Mouse (Mus musculus) CH12.LX (cell line): ENCODE measurements at regions not wholly inside any gene's neighbourhood (a gene's known extent, or its start where the extent isn't known, plus 50 kb on each side); places are given as distances from the start of the nearest gene placed in this dataset.

ENCODE experiments used
- DNase-seq: peaks from one replicate; pipeline ENCODE4 v3.0.0-alpha.2; 2013; ENCODE audit errors: extremely low read depth
- H3K27ac ChIP-seq: 2 replicates; pipeline ENCODE4 v1.5.1; 2012; ENCODE audit warnings: low read depth, mild to moderate bottlenecking, control low read depth, moderate library complexity; ENCODE audit not compliant: insufficient read depth
- H3K27me3 ChIP-seq: replicated peaks from 2 replicates; pipeline ENCODE3; 2012; ENCODE audit warnings: inconsistent platforms
- H3K36me3 ChIP-seq, 2 experiments: replicated peaks in 1 of 2; 2 replicates each; pipeline versions ENCODE3 to v1.6.1; 2012; ENCODE audit warnings: inconsistent platforms in 1 of 2, low read length in 1 of 2, mild to moderate bottlenecking in 1 of 2, mixed read lengths in 1 of 2, moderate library complexity in 1 of 2; ENCODE audit not compliant: control insufficient read depth in 1 of 2, insufficient read depth in 1 of 2
- H3K4me1 ChIP-seq, 2 experiments: 2 replicates each; pipeline ENCODE4 v1.6.1; 2012; ENCODE audit warnings: inconsistent platforms in 1 of 2, moderate library complexity in 1 of 2; ENCODE audit not compliant: insufficient read depth in 2 of 2, control insufficient read depth in 1 of 2
- H3K4me2 ChIP-seq: 2 replicates; pipeline ENCODE4 v1.6.1; 2012; ENCODE audit warnings: low read depth, mild to moderate bottlenecking, control low read depth; ENCODE audit not compliant: poor library complexity, insufficient read depth, severe bottlenecking
- H3K4me3 ChIP-seq, 3 experiments: fragments of 150-350 bp in 1 of 3; sonication (generic) in 1 of 3; replicated peaks in 1 of 3; 2 replicates each; pipeline versions ENCODE3 to v1.5.1; 2011 to 2012; ENCODE audit warnings: low read depth in 2 of 3, low read length in 2 of 3, mild to moderate bottlenecking in 2 of 3, moderate library complexity in 2 of 3, control low read depth in 1 of 3, improper control_type of control experiment in 1 of 3, inconsistent platforms in 1 of 3, mixed read lengths in 1 of 3; ENCODE audit not compliant: poor library complexity in 1 of 3
- H3K79me2 ChIP-seq: replicated peaks from 2 replicates; pipeline ENCODE4 v1.6.1; 2012; ENCODE audit warnings: mild to moderate bottlenecking, moderate library complexity; ENCODE audit not compliant: control insufficient read depth, poor library complexity, insufficient read depth, severe bottlenecking; ENCODE audit errors: extremely low read depth
- H3K9ac ChIP-seq: 2 replicates; pipeline ENCODE4 v1.6.1; 2012; ENCODE audit warnings: low read depth, mild to moderate bottlenecking, control low read depth, moderate library complexity; ENCODE audit not compliant: insufficient read depth
- H3K9me3 ChIP-seq: replicated peaks from 2 replicates; pipeline ENCODE3; 2012; ENCODE audit warnings: low read length, inconsistent platforms, mixed read lengths
- CHD1 ChIP-seq: IDR thresholded peaks from 2 replicates; pipeline ENCODE4 v1.6.1; 2012; ENCODE audit warnings: low read depth, low read length, improper control_type of control experiment, inconsistent platforms
- CTCF ChIP-seq, 2 experiments: IDR thresholded peaks in 1 of 2; conservative IDR thresholded peaks in 1 of 2; 2 replicates each; pipeline ENCODE4 v1.5.1; 2011 to 2012; ENCODE audit warnings: low read depth in 2 of 2, low read length in 2 of 2, improper control_type of control experiment in 1 of 2, inconsistent platforms in 1 of 2, mild to moderate bottlenecking in 1 of 2, moderate library complexity in 1 of 2
- ELF1 ChIP-seq: IDR thresholded peaks from 2 replicates; pipeline ENCODE4 v1.6.1; 2014; ENCODE audit warnings: low read depth, mild to moderate bottlenecking, inconsistent platforms, low read length, improper control_type of control experiment
- ETS1 ChIP-seq: conservative IDR thresholded peaks from 2 replicates; pipeline ENCODE4 v1.6.1; 2012; ENCODE audit warnings: low read depth, mild to moderate bottlenecking, inconsistent platforms, low read length, improper control_type of control experiment, moderate library complexity
- HCFC1 ChIP-seq: IDR thresholded peaks from 2 replicates; pipeline ENCODE4 v1.6.1; 2012; ENCODE audit warnings: low read depth, mild to moderate bottlenecking, inconsistent platforms, low read length, improper control_type of control experiment
- JUND ChIP-seq: conservative IDR thresholded peaks from 2 replicates; pipeline ENCODE4 v1.6.1; 2011; ENCODE audit warnings: low read depth, low read length, improper control_type of control experiment
- MAFK ChIP-seq: IDR thresholded peaks from 2 replicates; pipeline ENCODE4 v1.6.1; 2011; ENCODE audit warnings: low read length, improper control_type of control experiment; ENCODE audit not compliant: insufficient replicate concordance
- MAX ChIP-seq: IDR thresholded peaks from 2 replicates; pipeline ENCODE4 v1.6.1; 2011; ENCODE audit warnings: low read length, improper control_type of control experiment
- NRF1 ChIP-seq: IDR thresholded peaks from 2 replicates; pipeline ENCODE4 v1.6.1; 2014; ENCODE audit warnings: low read depth, mild to moderate bottlenecking, inconsistent platforms, low read length, improper control_type of control experiment, moderate library complexity
- POLR2A ChIP-seq: IDR thresholded peaks from 2 replicates; pipeline ENCODE4 v1.6.1; 2011; ENCODE audit warnings: low read depth, mild to moderate bottlenecking, improper control_type of control experiment, low read length
- POLR2AphosphoS2 ChIP-seq: IDR thresholded peaks from 2 replicates; pipeline ENCODE4 v1.6.1; 2011; ENCODE audit warnings: low read depth, low read length, improper control_type of control experiment
- SIN3A ChIP-seq: IDR thresholded peaks from 2 replicates; pipeline ENCODE4 v1.6.1; 2012; ENCODE audit warnings: low read length, improper control_type of control experiment, inconsistent platforms
- UBTF ChIP-seq: IDR thresholded peaks from 2 replicates; pipeline ENCODE4 v1.6.1; 2012; ENCODE audit warnings: low read depth, mild to moderate bottlenecking, inconsistent platforms, low read length, improper control_type of control experiment, moderate library complexity
- USF1 ChIP-seq: IDR thresholded peaks from 2 replicates; pipeline ENCODE4 v1.6.1; 2014; ENCODE audit warnings: low read depth, mild to moderate bottlenecking, inconsistent platforms, low read length, improper control_type of control experiment
- ZMIZ1 ChIP-seq: IDR thresholded peaks from 2 replicates; pipeline ENCODE4 v1.6.1; 2012; ENCODE audit warnings: low read depth, mild to moderate bottlenecking, inconsistent platforms, low read length, improper control_type of control experiment
- ZNF384 ChIP-seq: IDR thresholded peaks from 2 replicates; pipeline ENCODE4 v1.6.1; 2012; ENCODE audit warnings: low read depth, low read length, improper control_type of control experiment, inconsistent platforms
- dilution Hi-C: fragments of 300-500 bp; cut with MboI; formaldehyde crosslinking; loops from 2 replicates; pipeline ENCODE4 v1.14.3; 2020; ENCODE audit warnings: low sequenced_read_pairs; ENCODE audit not compliant: extremely low pct_unique_long_range_greater_than_20kb, extremely low pct_ligation_motif_present
- in situ Hi-C: fragments of 300-500 bp; cut with MboI; formaldehyde crosslinking; loops from 3 replicates; pipeline ENCODE4 v1.14.3; 2019; ENCODE audit warnings: low sequenced_read_pairs, low pct_ligation_motif_present, low pct_unique_long_range_greater_than_20kb, mixed read lengths

- dilution Hi-C loops: no loop called here
- Histone ChIP-seq H3K9ac (no peak overlapping the region), H3K27ac (no peak overlapping the region), H3K4me1 (no peaks in the 10 kb centered on the region), H3K4me3 (no peak overlapping the region), H3K4me2 (no peak overlapping the region), H3K9me3 (peaks cover 7% of the 10 kb centered on the region), H3K27me3 (no peaks in the 10 kb centered on the region), H3K36me3 (no peaks in the 10 kb centered on the region), H3K79me2 (no peaks in the 10 kb centered on the region)
- in situ Hi-C loops: no loop called here
- no peak for DNase-seq
- no peak for TF ChIP-seq CHD1
- TF ChIP-seq JUND: no peak
- no peak for TF ChIP-seq ETS1
- TF ChIP-seq POLR2A: no peak
- no peak for TF ChIP-seq ZNF384
- TF ChIP-seq MAX: no peak
- TF ChIP-seq USF1: no peak
These were observed 360.0 kb downstream of the Fscb start for GRCm38 (mm10) chr12:64114476-64114875.

DNA sequence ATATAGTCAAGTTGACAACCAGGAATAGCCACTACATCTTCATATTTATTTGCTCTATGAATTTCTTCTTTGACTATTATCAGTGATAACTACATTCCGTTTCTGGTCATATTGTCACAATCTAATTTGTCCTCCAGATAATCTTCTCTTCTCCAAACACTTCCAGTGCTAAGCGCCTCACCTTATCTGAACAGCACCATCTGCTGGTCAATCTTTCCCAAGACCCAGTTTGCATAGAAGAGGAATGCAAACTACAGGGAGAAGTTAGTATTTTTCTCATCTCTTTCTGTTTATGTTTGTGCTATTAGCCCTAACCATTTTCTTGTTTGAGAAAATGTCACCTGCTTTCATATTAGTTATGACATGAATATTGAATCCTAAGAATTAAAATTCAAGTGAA, 370.3 kb downstream of the Fscb start:
- H3K36me3 ChIP-seq: no peaks in the 10 kb centered on the region
- TF ChIP-seq NRF1 (no peak), CTCF (conservative IDR thresholded peaks at IDR 0.05 in 1 of 2, IDR thresholded peaks at IDR 0.05 in 1 of 2; ENCODE audit: low read depth in 2 of 2, low read length in 2 of 2) (peak in 1 of 2 experiments; percentile 22; a peak in 1 of 4 replicates)
- peaks cover 11% of the 10 kb centered on the region for H3K9me3 ChIP-seq
- dilution Hi-C loops: no loop called here
- no peak overlapping the region for H3K4me2 ChIP-seq
- H3K4me1 ChIP-seq: no peaks in the 10 kb centered on the region
- no peak overlapping the region for H3K4me3 ChIP-seq
- in situ Hi-C loops: no loop called here
- no peaks in the 10 kb centered on the region for H3K27me3 ChIP-seq
- no peak overlapping the region for H3K27ac ChIP-seq
- no peak for DNase-seq
- no peak overlapping the region for H3K9ac ChIP-seq
- no peaks in the 10 kb centered on the region for H3K79me2 ChIP-seq

DNA sequence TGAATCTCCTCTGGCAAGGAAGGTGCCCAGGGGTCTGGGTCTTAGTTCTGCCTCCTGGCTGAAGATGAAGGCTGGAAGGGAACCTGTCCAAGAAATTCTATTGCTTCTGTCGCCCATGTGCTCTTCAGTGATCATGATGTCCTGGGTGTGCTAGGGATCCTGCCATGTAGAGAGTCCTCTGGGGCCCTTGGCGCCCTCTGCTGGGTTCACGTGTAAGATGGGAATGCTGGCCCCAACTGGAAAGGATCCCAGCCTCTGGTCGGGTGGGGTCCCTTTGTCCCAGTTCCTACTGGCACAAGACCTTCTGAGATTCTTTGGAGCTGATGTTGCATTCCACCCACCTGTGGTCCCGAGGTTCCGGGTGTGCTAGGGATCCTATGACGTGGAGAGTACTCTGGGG, 397.7 kb downstream of the Fscb start:
- TF ChIP-seq HCFC1 (no peak), CTCF (conservative IDR thresholded peaks at IDR 0.05 in 1 of 2, IDR thresholded peaks at IDR 0.05 in 1 of 2; ENCODE audit: low read depth in 2 of 2, low read length in 2 of 2) (no peak), ELF1 (no peak), USF1 (no peak), MAFK (no peak), ZMIZ1 (no peak), UBTF (no peak), POLR2AphosphoS2 (no peak), JUND (no peak), SIN3A (no peak)
- Histone ChIP-seq H3K79me2 (no peaks in the 10 kb centered on the region), H3K27ac (no peak overlapping the region), H3K9ac (no peak overlapping the region), H3K4me1 (no peaks in the 10 kb centered on the region), H3K36me3 (no peaks in the 10 kb centered on the region), H3K4me3 (no peak overlapping the region), H3K27me3 (no peaks in the 10 kb centered on the region), H3K9me3 (peaks cover 11% of the 10 kb centered on the region), H3K4me2 (no peak overlapping the region)
- in situ Hi-C loops (no loop called here), dilution Hi-C loops (no loop called here)
- DNase-seq: no peak
